Mouse (Mus musculus): Measurements from ENCODE around the gene Gm11568.

DNA sequence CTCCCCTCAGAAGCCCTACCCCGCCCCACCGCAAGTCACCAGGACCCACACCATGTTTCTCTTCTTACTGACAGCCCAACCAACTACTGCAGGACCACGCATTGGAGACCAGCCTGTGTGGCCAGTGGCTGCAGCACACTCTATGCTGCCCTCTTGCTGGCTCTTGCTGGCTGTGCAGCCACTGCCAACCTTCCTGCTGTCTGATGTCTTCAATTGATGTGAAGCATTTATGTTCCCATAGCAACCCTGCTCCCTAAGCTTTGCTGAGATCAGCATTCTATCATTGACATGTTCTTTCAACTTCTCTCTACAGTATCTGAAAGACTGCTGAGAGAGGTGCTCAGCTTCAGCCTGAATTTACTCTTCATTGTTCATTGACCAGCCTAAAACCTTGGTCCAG, 3.6 kb upstream of the Gm11568 start:
- TF ChIP-seq CTCF (IDR thresholded peaks at IDR 0.05; ENCODE audit: low read depth) (peak; percentile 28; the same call in 1 of the 2 replicates), EP300 (IDR thresholded peaks at IDR 0.05; ENCODE audit: low read depth) (no peak)

Measured in heart, postnatal 0 days (tissue).